Mouse (Mus musculus): ENCODE data around the gene Rps19bp1. TPM values are rescaled to one million over a fixed set of nuclear protein-coding genes. Genes with fewer than 3 reads are reported as not detected.

The Rps19bp1 gene
- polyA plus RNA-seq (2012; rRNA removed): 28.7 TPM in 2 replicates

- 1% methylated on average over 66 of the region's 66 CpGs for WGBS
- no peak for DNase-seq (ENCODE audit: low read depth, low spot score)
Observed at GRCm38 (mm10) chr15:80263610-80264575, at the start of gene Rps19bp1. Gene Rps19bp1 (minus strand): TSS chr15:80264315.

GRCm38 (mm10) chr15:80306146-80306545 is 42.0 kb upstream of the Rps19bp1 start:
- WGBS: 56% methylated on average over 8 of the region's 8 CpGs
- DNase-seq (ENCODE audit: low read depth, low spot score): no peak

DNA sequence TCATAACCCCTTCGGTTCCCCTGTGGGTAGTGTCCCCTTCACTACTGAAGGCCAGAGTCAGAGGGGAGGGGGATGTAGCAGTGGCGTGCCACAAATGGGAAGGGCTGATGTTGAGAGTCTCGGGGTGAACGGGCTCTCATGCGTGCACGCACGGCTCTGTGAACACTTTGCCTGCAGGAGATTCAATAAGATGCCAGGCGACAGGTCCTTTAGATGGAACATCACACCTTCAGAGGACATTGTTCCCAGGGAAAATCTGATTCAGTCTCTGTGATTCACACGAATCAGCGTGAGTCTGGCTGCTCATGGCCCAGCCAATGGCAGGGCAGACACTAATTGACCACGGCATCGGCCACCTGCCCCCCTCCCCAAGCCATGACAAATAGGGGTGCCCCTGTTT is 40.1 kb upstream of the Rps19bp1 start:
- WGBS: 83% methylated on average over 12 of the region's 12 CpGs
- DNase-seq (ENCODE audit: low read depth, low spot score): no peak

DNA sequence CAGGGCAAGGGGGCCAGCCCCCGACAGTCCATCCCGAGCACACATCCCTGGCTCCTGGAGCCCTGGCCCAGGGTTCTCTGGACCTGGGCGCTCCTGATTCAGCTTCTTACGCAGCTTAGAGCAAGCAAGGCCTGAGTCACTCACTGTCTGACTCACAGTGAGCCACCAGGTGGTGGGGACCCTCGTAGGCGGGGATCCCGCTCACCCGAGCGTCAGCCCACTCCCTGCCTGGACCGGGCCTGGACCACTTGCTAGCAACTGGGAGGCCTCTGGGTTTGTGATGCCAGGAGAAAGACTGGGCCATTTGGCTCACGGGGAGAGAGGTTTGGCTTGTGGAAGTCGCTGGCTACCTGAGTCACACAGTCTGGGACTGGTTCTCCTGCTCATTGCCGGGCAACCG is 39.7 kb upstream of the Rps19bp1 start:
- WGBS: 70% methylated on average over 14 of the region's 14 CpGs
- no peak for DNase-seq (ENCODE audit: low read depth, low spot score)

DNA sequence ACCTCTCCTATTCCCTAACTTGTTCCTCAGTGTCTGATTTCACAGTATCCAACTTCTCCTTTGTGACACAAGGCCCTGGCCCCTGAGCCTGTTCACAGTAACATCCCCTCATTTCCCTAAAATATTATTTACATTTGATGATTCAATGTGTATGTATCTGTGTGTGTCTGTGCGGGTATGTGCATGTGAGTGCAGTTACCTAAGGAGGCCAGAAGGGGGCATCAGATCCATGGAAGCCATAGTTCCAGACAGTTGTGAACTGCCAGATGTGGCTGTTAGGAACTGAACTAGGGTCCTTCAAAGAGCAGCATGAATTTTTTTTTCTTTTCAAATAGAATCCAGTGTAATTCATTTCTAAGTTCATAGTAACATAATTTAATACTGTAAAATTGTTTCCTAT is 33.0 kb upstream of the Rps19bp1 start:
- 100% methylated on average over 1 of the region's 1 CpGs for WGBS

GRCm38 (mm10) chr15:80289436-80289835 is 25.3 kb upstream of the Rps19bp1 start:
- WGBS: 8% methylated on average over 10 of the region's 10 CpGs
- no peak for DNase-seq (ENCODE audit: low read depth, low spot score)

More for the DNA sequence above, 33.0 kb upstream of the Rps19bp1 start:
- DNase-seq (ENCODE audit: low read depth, low spot score): no peak

DNA sequence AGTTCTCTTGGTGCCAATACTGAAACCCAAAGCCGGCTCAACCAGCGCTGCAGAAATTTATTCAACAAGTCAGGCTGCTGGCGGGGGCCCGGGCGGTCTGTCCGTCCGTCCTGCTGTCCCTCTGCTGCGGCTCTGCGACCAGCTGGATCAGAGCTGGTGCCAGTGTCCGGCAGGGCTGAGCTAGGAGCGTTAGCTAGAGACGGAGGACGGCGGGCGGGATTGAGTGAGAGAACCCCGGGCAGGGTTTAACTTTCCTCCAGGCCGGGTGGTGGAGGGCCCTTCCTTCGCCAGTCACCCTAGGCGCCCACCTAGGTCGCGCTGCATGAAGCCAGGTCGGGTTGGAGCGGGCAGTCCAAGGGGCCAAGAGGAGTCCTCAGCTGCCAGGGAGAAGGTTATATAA is 23.9 kb upstream of the Rps19bp1 start:
- no peak for DNase-seq (ENCODE audit: low read depth, low spot score)
- WGBS: 8% methylated on average over 23 of the region's 23 CpGs

- WGBS: 3% methylated on average over 50 of the region's 50 CpGs
Observed at GRCm38 (mm10) chr15:80286851-80287415, 22.8 kb upstream of the Rps19bp1 start, which contains the start of gene Cacna1i. Gene Cacna1i (plus strand): TSS chr15:80287238.

DNA sequence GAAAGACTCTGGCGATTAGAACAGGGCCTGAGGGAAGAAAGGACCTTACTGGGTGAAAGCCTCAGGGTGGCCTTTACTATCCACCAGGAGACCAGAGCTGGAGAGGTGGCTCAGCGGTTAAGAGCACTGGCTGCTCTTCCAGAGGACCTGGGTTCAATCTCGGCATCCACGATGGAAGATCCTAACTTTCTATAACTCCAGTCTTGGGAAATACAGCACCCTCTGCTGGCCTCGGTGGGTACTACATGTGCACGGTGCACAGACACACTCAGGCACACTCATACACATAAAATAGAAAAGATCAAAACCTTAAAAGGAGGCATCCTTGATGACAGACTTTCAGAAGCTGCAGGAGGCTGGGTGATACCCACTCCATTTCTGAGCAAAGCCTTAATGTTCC is 16.5 kb upstream of the Rps19bp1 start:
- WGBS: 19% methylated on average over 6 of the region's 6 CpGs
- no peak for DNase-seq (ENCODE audit: low read depth, low spot score)

More at GRCm38 (mm10) chr15:80286851-80287415, 22.8 kb upstream of the Rps19bp1 start, which contains the start of gene Cacna1i:
- DNase-seq (ENCODE audit: low read depth, low spot score): no peak

DNA sequence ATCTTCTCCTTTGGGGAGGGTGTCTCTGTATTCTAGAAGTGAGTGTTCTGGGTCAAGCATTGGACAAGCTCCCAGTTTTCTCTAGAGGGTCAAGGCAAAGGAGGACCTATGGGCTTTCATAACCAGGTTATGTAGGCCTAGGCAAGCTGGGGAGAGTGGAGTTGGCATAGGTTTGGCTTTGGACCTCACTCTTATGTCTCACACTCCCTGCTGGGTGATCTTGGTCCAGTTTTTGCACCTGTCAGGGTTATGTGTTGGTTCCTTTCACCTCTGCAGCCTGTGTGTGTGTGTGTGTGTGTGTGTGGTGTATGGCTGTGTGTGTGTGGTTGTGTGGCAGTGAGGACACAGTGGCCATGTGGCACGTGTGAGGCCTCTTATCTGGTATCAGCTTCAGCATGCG is 14.9 kb upstream of the Rps19bp1 start:
- WGBS: 84% methylated on average over 2 of the region's 2 CpGs
- DNase-seq (ENCODE audit: low read depth, low spot score): no peak

DNA sequence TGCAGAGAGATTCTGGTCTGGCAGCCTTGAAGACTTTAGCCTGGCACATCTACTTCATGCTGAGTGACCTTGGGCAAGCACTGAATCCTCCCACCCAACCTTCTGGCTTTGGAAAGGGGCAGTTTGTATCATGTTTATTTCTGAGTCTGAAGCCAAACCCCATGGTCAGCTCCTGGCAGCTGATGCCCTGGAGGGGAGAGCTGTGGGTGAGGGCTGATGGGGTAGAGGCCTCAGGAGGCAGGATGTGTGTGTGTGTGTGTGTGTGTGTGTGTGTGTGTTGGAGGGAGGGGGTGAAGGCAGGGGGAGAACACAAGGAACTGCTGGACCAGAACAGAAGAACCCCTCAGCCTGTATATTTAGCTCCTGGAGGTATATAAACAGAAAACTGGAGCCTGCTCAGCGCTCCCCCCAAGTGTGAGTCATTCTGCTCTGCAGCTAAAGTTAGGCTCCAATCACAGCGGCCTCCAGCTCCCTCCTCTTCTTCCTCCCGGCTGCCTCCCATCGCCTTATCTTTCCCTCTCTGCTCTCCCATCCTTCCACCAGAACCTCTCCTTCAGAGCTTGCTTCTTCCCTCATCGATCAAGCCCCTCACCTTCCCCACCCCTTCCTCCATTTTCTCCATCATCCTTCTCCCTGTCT is 14.1 kb upstream of the Rps19bp1 start:
- 67% methylated on average over 5 of the region's 5 CpGs for WGBS
- no peak for DNase-seq (ENCODE audit: low read depth, low spot score)

GRCm38 (mm10) chr15:80277625-80278024 is 13.5 kb upstream of the Rps19bp1 start:
- no peak for DNase-seq (ENCODE audit: low read depth, low spot score)

DNA sequence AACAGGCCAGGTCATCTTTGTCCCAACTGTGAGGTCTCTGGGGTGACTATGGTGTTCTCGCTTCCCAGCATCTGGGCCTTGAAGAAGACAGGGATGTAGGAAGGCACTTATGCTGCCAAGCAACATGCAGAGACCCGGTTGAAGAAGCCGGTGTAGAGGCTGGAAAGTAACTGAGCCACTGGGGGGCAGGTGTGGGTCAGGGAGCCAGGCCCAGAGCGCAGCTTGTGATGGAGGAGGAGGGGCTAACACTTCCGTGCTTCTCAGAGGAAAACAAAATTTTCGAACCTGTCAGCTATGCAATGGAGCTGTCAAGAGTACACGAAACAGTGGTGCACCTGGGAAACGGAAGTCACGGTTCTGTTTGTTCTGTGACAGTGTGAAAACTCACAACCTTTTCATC is 13.0 kb upstream of the Rps19bp1 start:
- DNase-seq (ENCODE audit: low read depth, low spot score): no peak
- 51% methylated on average over 9 of the region's 9 CpGs for WGBS

More at GRCm38 (mm10) chr15:80277625-80278024, 13.5 kb upstream of the Rps19bp1 start:
- WGBS: 2% methylated on average over 6 of the region's 6 CpGs

DNA sequence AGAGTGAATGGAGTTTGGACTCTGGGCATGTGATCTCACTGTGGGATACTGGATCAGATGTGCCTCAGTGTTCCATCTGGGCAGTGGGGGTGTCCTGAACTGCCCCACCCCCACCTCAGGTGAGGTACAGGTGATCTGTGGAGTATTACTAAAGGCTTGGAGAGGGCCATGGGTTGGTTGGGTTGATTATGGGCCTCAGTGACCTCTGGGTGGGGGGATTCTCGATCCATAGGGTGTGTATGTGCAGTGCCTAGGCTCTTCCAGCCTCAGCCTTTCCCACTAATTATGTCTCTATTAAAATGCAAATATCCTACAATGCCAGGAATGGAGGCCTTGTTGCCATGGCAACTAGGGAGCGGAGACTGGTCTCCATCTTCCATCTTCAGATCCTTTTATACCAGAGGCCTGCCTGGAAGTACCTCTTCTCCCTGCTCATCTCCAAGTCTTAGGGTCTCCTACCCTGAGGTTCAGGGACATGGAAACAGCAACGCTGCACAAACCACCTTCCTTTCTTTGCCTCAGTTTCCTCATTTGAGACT is 7.8 kb upstream of the Rps19bp1 start:
- 65% methylated on average over 3 of the region's 3 CpGs for WGBS
- DNase-seq (ENCODE audit: low read depth, low spot score): no peak

DNA sequence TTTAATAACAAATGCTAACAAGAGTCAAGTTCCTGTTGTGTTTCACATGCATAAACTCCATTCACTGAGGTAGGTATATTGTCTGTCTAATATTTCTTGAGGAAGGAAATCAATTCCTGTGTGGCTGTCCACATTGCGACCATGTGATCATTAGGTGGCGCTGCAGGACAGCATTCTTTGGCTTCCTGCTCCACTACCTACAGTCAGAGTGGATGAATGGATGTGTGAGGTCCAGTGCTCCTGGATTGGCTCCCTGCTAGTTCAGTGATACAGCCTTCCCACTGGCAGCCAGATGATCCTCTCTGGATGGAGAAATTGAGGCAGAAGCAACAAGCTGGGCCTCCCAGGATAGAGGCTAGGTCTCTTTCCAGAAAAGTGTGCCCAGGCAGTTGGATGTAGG is 2.2 kb upstream of the Rps19bp1 start:
- no peak for DNase-seq (ENCODE audit: low read depth, low spot score)
- WGBS: 1% methylated on average over 2 of the region's 2 CpGs

DNA sequence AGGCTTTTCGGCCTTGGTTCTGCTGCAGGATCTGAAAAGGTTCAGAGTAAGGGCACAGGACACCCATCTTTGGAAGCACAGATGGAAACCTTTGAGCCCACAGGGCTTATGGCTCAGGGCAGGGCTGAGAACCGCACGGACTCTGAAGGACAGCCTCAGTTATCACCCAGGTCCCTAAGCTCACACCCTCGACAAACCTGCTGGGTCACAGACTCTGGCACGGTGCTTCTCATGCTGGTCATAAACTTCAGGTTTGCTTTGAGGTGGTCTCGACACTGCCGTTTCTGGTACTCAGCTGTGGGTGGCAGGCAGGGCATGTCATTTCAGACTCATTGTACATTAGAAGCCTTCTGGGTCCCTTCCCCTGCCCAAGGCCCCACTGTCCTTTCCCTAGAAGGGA is 3.0 kb downstream of the Rps19bp1 start:
- DNase-seq (ENCODE audit: low read depth, low spot score): no peak
- 47% methylated on average over 7 of the region's 7 CpGs for WGBS

GRCm38 (mm10) chr15:80260677-80261076 is 3.4 kb downstream of the Rps19bp1 start:
- WGBS: 9% methylated on average over 3 of the region's 3 CpGs
- DNase-seq (ENCODE audit: low read depth, low spot score): no peak

DNA sequence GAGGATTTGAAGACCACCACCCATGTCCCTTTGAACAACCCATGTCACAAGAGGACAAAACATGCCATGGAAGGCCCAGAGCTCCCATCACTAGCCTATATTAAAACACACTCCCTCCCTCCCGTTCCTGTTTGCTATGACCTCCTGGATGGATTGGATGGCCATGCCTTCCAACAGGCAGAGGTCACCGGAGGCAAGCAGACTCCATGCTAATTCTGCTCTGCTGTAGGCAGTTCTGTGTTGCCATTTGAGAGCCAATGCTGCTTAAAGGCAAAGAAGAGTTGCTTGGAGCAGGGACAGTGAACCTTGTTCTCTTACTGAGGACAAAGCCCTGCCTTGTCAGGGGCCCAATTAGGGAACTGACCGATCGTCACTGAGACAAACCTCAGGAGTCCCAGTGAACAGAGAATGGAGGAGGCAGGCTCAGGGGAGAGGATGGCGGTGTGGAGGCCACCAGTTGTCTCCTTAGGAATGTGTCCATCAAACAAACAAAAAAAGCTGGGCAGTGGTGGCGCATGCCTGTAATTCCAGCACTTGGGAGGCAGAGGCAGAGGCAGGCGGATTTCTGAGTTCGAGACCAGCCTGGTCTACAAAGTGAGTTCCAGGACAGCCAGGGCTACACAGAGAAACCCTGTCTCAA is 4.6 kb downstream of the Rps19bp1 start:
- WGBS: 78% methylated on average over 8 of the region's 8 CpGs
- DNase-seq (ENCODE audit: low read depth, low spot score): no peak

Data from large intestine, adult 2 months (tissue).